Mouse (Mus musculus): ENCODE data around the gene Cdip1. TPM values are rescaled to one million over a fixed set of nuclear protein-coding genes. Genes with fewer than 3 reads are reported as not detected.

The Cdip1 gene
- polyA plus RNA-seq, 1 experiment from 2014 or later = 49.8 TPM

- Histone ChIP-seq H3K4me2 (peak overlapping the region; percentile 63), H3K27ac (ENCODE audit: low read depth, low read length) (no peak overlapping the region), H3K9ac (ENCODE audit: low read depth, low read length) (peak overlapping the region; percentile 86; the same call in 1 of the 2 replicates), H3K27me3 (replicated peaks; ENCODE audit: control insufficient read depth, insufficient read depth, low read length) (no peaks in the 10 kb centered on the region), H3K4me1 (replicated peaks; ENCODE audit: control insufficient read depth, insufficient read depth, low read length) (peaks cover 6% of the 10 kb centered on the region; the same call in 1 of the 2 replicates), H3K36me3 (ENCODE audit: control insufficient read depth, insufficient read depth, low read length) (peaks cover 15% of the 10 kb centered on the region), H3K9me3 (ENCODE audit: control insufficient read depth, low read length) (no peaks in the 10 kb centered on the region), H3K4me3 (ENCODE audit: low read depth, low read length) (peak overlapping the region; percentile 76)
- ATAC-seq (replicated peaks; ENCODE audit: low FRiP score) = no peak
- WGBS = 65% methylated on average over 3 of the region's 3 CpGs
- no peak for DNase-seq (ENCODE audit: low spot score)
Observed at GRCm38 (mm10) chr16:4717866-4718265, 72.2 kb downstream of the Cdip1 start.

GRCm38 (mm10) chr16:4713861-4714710 is 76.0 kb downstream of the Cdip1 start:
- no peak overlapping the region for H3K9ac ChIP-seq (ENCODE audit: low read depth, low read length)
- peaks cover 28% of the 10 kb centered on the region for H3K36me3 ChIP-seq (ENCODE audit: control insufficient read depth, insufficient read depth, low read length)
- WGBS = 87% methylated on average over 17 of the region's 17 CpGs
- H3K4me1 ChIP-seq (replicated peaks; ENCODE audit: control insufficient read depth, insufficient read depth, low read length) = peaks cover 3% of the 10 kb centered on the region; the same call in 1 of the 2 replicates
- DNase-seq (ENCODE audit: low spot score) (no peak), ATAC-seq (replicated peaks; ENCODE audit: low FRiP score) (no peak)
- H3K27ac ChIP-seq (ENCODE audit: low read depth, low read length) = no peak overlapping the region
- no peaks in the 10 kb centered on the region for H3K27me3 ChIP-seq (replicated peaks; ENCODE audit: control insufficient read depth, insufficient read depth, low read length)
- H3K9me3 ChIP-seq (ENCODE audit: control insufficient read depth, low read length) = no peaks in the 10 kb centered on the region
- no peak overlapping the region for H3K4me2 ChIP-seq
- no peak overlapping the region for H3K4me3 ChIP-seq (ENCODE audit: low read depth, low read length)

DNA sequence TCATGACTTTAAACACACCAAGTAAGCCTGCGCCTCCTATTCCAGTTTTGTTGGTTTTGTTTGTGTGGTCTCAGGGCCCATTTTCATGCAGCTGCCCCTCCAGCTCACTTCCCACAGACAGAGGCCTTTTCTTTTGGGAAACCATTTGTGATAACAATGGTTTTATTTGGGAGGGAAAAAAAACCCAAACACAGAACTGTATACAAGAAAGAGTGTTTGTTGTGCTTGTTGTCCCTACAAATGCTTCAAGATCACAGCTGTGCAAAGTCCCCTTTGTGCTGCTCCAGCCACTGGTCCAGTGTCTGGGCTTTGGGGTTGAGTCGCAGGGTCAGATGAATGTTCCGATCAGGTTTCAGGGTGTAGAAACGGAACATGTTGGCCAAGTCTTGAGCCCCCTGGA is 78.9 kb downstream of the Cdip1 start:
- Histone ChIP-seq H3K4me3 (ENCODE audit: low read depth, low read length) (no peak overlapping the region), H3K27me3 (replicated peaks; ENCODE audit: control insufficient read depth, insufficient read depth, low read length) (no peaks in the 10 kb centered on the region), H3K36me3 (ENCODE audit: control insufficient read depth, insufficient read depth, low read length) (peaks cover 48% of the 10 kb centered on the region), H3K4me1 (replicated peaks; ENCODE audit: control insufficient read depth, insufficient read depth, low read length) (no peaks in the 10 kb centered on the region), H3K27ac (ENCODE audit: low read depth, low read length) (no peak overlapping the region), H3K4me2 (no peak overlapping the region), H3K9ac (ENCODE audit: low read depth, low read length) (no peak overlapping the region), H3K9me3 (ENCODE audit: control insufficient read depth, low read length) (no peaks in the 10 kb centered on the region)
- 95% methylated on average over 4 of the region's 4 CpGs for WGBS
- ATAC-seq (replicated peaks; ENCODE audit: low FRiP score) (no peak), DNase-seq (ENCODE audit: low spot score) (no peak)

DNA sequence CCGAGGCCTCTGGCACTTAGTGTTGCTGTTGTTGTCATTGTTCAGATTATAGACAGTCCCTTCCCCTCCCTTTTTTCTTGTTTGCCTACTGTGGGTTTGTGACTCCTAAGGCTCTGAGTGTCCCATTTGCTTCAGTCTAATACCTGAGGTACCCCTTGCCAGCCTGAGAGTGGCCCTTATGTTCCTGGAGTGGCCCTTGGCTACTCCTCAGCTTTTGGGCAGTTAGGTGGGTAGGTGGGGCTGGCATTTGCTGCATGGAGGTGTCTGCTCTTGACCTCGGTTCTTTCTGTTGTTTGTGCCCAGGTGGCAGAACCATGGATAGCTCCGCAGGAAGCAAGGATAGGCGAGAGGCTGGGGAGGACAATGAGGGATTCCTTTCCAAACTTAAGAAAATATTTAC is 84.6 kb downstream of the Cdip1 start:
- no peak overlapping the region for H3K27ac ChIP-seq (ENCODE audit: low read depth, low read length)
- no peaks in the 10 kb centered on the region for H3K4me1 ChIP-seq (replicated peaks; ENCODE audit: control insufficient read depth, insufficient read depth, low read length)
- H3K4me3 ChIP-seq (ENCODE audit: low read depth, low read length) = no peak overlapping the region
- DNase-seq (ENCODE audit: low spot score) = no peak
- WGBS = 68% methylated on average over 4 of the region's 4 CpGs
- H3K9ac ChIP-seq (ENCODE audit: low read depth, low read length) = no peak overlapping the region
- peaks cover 63% of the 10 kb centered on the region for H3K36me3 ChIP-seq (ENCODE audit: control insufficient read depth, insufficient read depth, low read length)
- ATAC-seq (replicated peaks; ENCODE audit: low FRiP score) = no peak
- H3K27me3 ChIP-seq (replicated peaks; ENCODE audit: control insufficient read depth, insufficient read depth, low read length) = no peaks in the 10 kb centered on the region
- no peak overlapping the region for H3K4me2 ChIP-seq
- H3K9me3 ChIP-seq (ENCODE audit: control insufficient read depth, low read length) = no peaks in the 10 kb centered on the region

DNA sequence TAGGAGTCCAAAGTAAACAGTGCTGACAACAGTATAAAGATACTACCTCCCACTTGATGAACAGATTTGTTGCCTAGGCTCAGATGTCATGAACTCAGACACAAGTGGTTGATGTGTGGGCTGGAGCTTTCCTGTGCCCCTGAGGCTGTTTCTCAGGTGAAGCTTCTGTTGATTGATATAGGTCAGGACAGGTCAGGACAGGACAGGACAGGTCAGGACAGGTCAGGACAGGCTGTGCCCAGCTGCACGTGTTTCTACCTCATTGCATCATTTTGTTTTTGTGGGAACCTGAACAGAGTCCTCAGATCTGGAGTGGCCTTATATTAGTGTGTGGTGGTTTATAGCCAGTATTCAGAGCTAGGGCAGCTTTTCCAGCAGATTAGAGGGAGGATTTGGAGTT is 87.4 kb downstream of the Cdip1 start:
- Histone ChIP-seq H3K36me3 (ENCODE audit: control insufficient read depth, insufficient read depth, low read length) (peaks cover 66% of the 10 kb centered on the region), H3K9ac (ENCODE audit: low read depth, low read length) (no peak overlapping the region), H3K9me3 (ENCODE audit: control insufficient read depth, low read length) (no peaks in the 10 kb centered on the region), H3K27ac (ENCODE audit: low read depth, low read length) (no peak overlapping the region), H3K27me3 (replicated peaks; ENCODE audit: control insufficient read depth, insufficient read depth, low read length) (no peaks in the 10 kb centered on the region), H3K4me2 (no peak overlapping the region), H3K4me1 (replicated peaks; ENCODE audit: control insufficient read depth, insufficient read depth, low read length) (no peaks in the 10 kb centered on the region), H3K4me3 (ENCODE audit: low read depth, low read length) (no peak overlapping the region)
- WGBS = 67% methylated on average over 1 of the region's 1 CpGs
- DNase-seq (ENCODE audit: low spot score) = no peak
- no peak for ATAC-seq (replicated peaks; ENCODE audit: low FRiP score)

DNA sequence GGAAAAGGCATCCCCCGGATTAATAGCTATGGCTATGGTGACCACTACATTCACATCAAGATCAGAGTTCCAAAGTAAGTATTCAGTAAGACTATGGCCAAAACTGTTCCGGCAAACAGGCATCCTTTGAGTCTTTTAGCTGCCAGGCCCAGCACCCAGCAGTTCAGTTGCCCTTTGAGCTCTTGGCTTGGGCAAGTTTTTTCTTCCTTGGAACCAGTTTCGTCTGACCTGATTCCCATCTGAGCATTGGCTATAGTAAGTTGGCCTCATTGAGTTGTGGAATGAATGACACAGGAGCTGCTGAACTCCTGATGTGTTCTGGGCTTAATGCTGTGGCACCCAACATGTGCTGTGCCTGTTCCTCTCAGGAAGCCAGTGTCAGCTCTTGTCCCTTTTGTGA is 88.9 kb downstream of the Cdip1 start:
- H3K9ac ChIP-seq (ENCODE audit: low read depth, low read length) = no peak overlapping the region
- H3K4me2 ChIP-seq = no peak overlapping the region
- DNase-seq (ENCODE audit: low spot score) = no peak
- peaks cover 60% of the 10 kb centered on the region for H3K36me3 ChIP-seq (ENCODE audit: control insufficient read depth, insufficient read depth, low read length)
- no peaks in the 10 kb centered on the region for H3K9me3 ChIP-seq (ENCODE audit: control insufficient read depth, low read length)
- H3K4me3 ChIP-seq (ENCODE audit: low read depth, low read length) = no peak overlapping the region
- no peak for ATAC-seq (replicated peaks; ENCODE audit: low FRiP score)
- no peaks in the 10 kb centered on the region for H3K4me1 ChIP-seq (replicated peaks; ENCODE audit: control insufficient read depth, insufficient read depth, low read length)
- no peak overlapping the region for H3K27ac ChIP-seq (ENCODE audit: low read depth, low read length)
- 96% methylated on average over 3 of the region's 3 CpGs for WGBS
- H3K27me3 ChIP-seq (replicated peaks; ENCODE audit: control insufficient read depth, insufficient read depth, low read length) = no peaks in the 10 kb centered on the region

Other genes starting within 250 kb of the Cdip1 start
- 8.7 and 8.8 TPM in 2 replicates for gene Srl, start 248.5 kb downstream of the Cdip1 start, polyA plus RNA-seq (2014; fragmentation: Nextera tagmentation; extraction: Ambion mirVana)
- 23.3 and 25.1 TPM in 2 replicates for gene Tfap4, start 230.4 kb downstream of the Cdip1 start, polyA plus RNA-seq (2014; fragmentation: Nextera tagmentation; extraction: Ambion mirVana)
- gene Glis2, start 195.6 kb downstream of the Cdip1 start, polyA plus RNA-seq (2014; fragmentation: Nextera tagmentation; extraction: Ambion mirVana) = 10.8 and 11.7 TPM in 2 replicates
- 110 and 116 TPM in 2 replicates for gene Pam16, start 165.3 kb downstream of the Cdip1 start, polyA plus RNA-seq (2014; fragmentation: Nextera tagmentation; extraction: Ambion mirVana)
- 9.3 and 9.4 TPM in 2 replicates for gene Vasn, start 150.4 kb downstream of the Cdip1 start, polyA plus RNA-seq (2014; fragmentation: Nextera tagmentation; extraction: Ambion mirVana)
- gene Dnaja3, start 150.3 kb downstream of the Cdip1 start, polyA plus RNA-seq (2014; fragmentation: Nextera tagmentation; extraction: Ambion mirVana) = 104 and 111 TPM in 2 replicates
- gene Coro7, start 110.5 kb downstream of the Cdip1 start, polyA plus RNA-seq (2014; fragmentation: Nextera tagmentation; extraction: Ambion mirVana) = 17.4 and 18.7 TPM in 2 replicates
- 85.6 and 92.2 TPM in 2 replicates for gene Nmral1, start 70.9 kb downstream of the Cdip1 start, polyA plus RNA-seq (2014; fragmentation: Nextera tagmentation; extraction: Ambion mirVana)
- gene Hmox2, start 63.9 kb downstream of the Cdip1 start, polyA plus RNA-seq (2014; fragmentation: Nextera tagmentation; extraction: Ambion mirVana) = 66.8 and 75.9 TPM in 2 replicates
- gene 4930562C15Rik, start 45.1 kb upstream of the Cdip1 start, polyA plus RNA-seq (2014; fragmentation: Nextera tagmentation; extraction: Ambion mirVana) = 0.19 and 0.33 TPM in 2 replicates
- gene Ubald1, start 90.0 kb upstream of the Cdip1 start, polyA plus RNA-seq (2014; fragmentation: Nextera tagmentation; extraction: Ambion mirVana) = 26.4 and 29.9 TPM in 2 replicates
- 50.5 and 52.5 TPM in 2 replicates for gene Mgrn1, start 96.0 kb upstream of the Cdip1 start, polyA plus RNA-seq (2014; fragmentation: Nextera tagmentation; extraction: Ambion mirVana)
- gene Nudt16l1, start 148.5 kb upstream of the Cdip1 start, polyA plus RNA-seq (2014; fragmentation: Nextera tagmentation; extraction: Ambion mirVana) = 102 and 103 TPM in 2 replicates
- 28.1 and 30.0 TPM in 2 replicates for gene Anks3, start 173.9 kb upstream of the Cdip1 start, polyA plus RNA-seq (2014; fragmentation: Nextera tagmentation; extraction: Ambion mirVana)
- gene Sept12, start 207.6 kb upstream of the Cdip1 start, polyA plus RNA-seq (2014; fragmentation: Nextera tagmentation; extraction: Ambion mirVana) = not detected in 2 replicates
- gene Smim22, start 217.0 kb upstream of the Cdip1 start, polyA plus RNA-seq (2014; fragmentation: Nextera tagmentation; extraction: Ambion mirVana) = 4.3 and 4.8 TPM in 2 replicates
- 65.2 and 65.9 TPM in 2 replicates for gene Rogdi, start 223.3 kb upstream of the Cdip1 start, polyA plus RNA-seq (2014; fragmentation: Nextera tagmentation; extraction: Ambion mirVana)